Mouse (Mus musculus) thymus, postnatal 4 days (tissue): ENCODE results near the gene Yeats2.
"Not testable (repeated sequence)": the region's sequence is repeated elsewhere in the genome, so short reads cannot be mapped to it uniquely, and the experiment has no call there.

ENCODE experiments used
- DNase-seq: peaks from one replicate; pipeline ENCODE4 v3.0.0; 2021

Gene Yeats2

GRCm38 (mm10) chr16:20140772-20141531, at the start of gene Yeats2:
Yeats2 (plus strand) TSS chr16:20141063.
- peak; percentile 92 for DNase-seq

GRCm38 (mm10) chr16:20095966-20096365, 44.9 kb upstream of the Yeats2 start:
- DNase-seq = peak; percentile 37

GRCm38 (mm10) chr16:20097069-20097710, 43.7 kb upstream of the Yeats2 start, which contains the start of gene Klhl24:
Klhl24 (plus strand) TSS chr16:20097542.
- peak; percentile 89 for DNase-seq

- peak; percentile 91 for DNase-seq
Measured at GRCm38 (mm10) chr16:20097711-20098374, 43.0 kb upstream of the Yeats2 start.

GRCm38 (mm10) chr16:20098375-20098727, 42.5 kb upstream of the Yeats2 start:
- no peak for DNase-seq

GRCm38 (mm10) chr16:20098866-20099629, 41.8 kb upstream of the Yeats2 start:
- DNase-seq = peak; percentile 46

- no peak for DNase-seq
Measured at GRCm38 (mm10) chr16:20106996-20107395, 33.9 kb upstream of the Yeats2 start.

- DNase-seq = peak; percentile 17
Measured at GRCm38 (mm10) chr16:20108961-20109360, 31.9 kb upstream of the Yeats2 start.

- DNase-seq = no peak
Measured at GRCm38 (mm10) chr16:20112649-20113048, 28.2 kb upstream of the Yeats2 start.

- DNase-seq = no peak
Measured at GRCm38 (mm10) chr16:20116069-20116468, 24.8 kb upstream of the Yeats2 start.

- DNase-seq = not testable (repeated sequence)
Measured at GRCm38 (mm10) chr16:20126319-20126883, 14.5 kb upstream of the Yeats2 start.

- no peak for DNase-seq
Measured at GRCm38 (mm10) chr16:20130397-20130796, 10.5 kb upstream of the Yeats2 start.

GRCm38 (mm10) chr16:20144568-20144967, 3.7 kb downstream of the Yeats2 start:
- no peak for DNase-seq

GRCm38 (mm10) chr16:20151991-20152390, 11.1 kb downstream of the Yeats2 start:
- no peak for DNase-seq

GRCm38 (mm10) chr16:20153742-20154141, 12.9 kb downstream of the Yeats2 start:
- DNase-seq = no peak

GRCm38 (mm10) chr16:20160130-20160529, 19.3 kb downstream of the Yeats2 start:
- DNase-seq = peak; percentile 38

GRCm38 (mm10) chr16:20169071-20169470, 28.2 kb downstream of the Yeats2 start:
- no peak for DNase-seq

GRCm38 (mm10) chr16:20169471-20170106, 28.7 kb downstream of the Yeats2 start:
- no peak for DNase-seq

- DNase-seq = no peak
Measured at GRCm38 (mm10) chr16:20179406-20180175, 38.7 kb downstream of the Yeats2 start.

GRCm38 (mm10) chr16:20185368-20185767, 44.5 kb downstream of the Yeats2 start:
- peak; percentile 49 for DNase-seq

GRCm38 (mm10) chr16:20191161-20191882, 50.5 kb downstream of the Yeats2 start:
- no peak for DNase-seq
